In genomic region chr9:122156389-122157078, GRCm38 (mm10) we compare ENCODE assay signal across 8 mouse cellular contexts. TPM values are rescaled to one million over a fixed set of nuclear protein-coding genes. Genes with fewer than 3 reads are reported as not detected.
A peak's percentile ranks its signal among the peaks of the same experiment; 100 is the strongest.
DNase-seq lines count a peak whose midpoint lies in the region; ATAC-seq and TF ChIP-seq lines count a peak whose summit lies in the region.
"Had no signal": no experiment of that assay in that cellular context is flagged by ENCODE, and none has a peak within 500 bp of the region (broad histone marks: within the 10 kb centered on the region; RNA-seq: fewer than 3 reads in every experiment).

No protein-coding gene starts in this region.

- ATAC-seq in erythroid progenitor cell, adult 5-6 weeks (replicated peaks; ENCODE audit: low FRiP score, poor library complexity, severe bottlenecking) = no peak
- ATAC-seq: inflammation-experienced regulatory T-cells, adult 6 months had no signal

- DNase-seq in left cerebral cortex, adult 2 months (ENCODE audit: extremely low spot score in 1 of 2, low spot score in 2 of 2) = no peak
- no peak for DNase-seq in left cerebral cortex, postnatal 25 days (ENCODE audit: low spot score in 2 of 2)
- peak; percentile 16 for DNase-seq in CD4-positive helper T cell, adult 2 months (ENCODE audit: low read depth, low spot score)
- DNase-seq in induced T-regulatory cell, adult 2 months (ENCODE audit: low read depth) = peak; percentile 19
- no peak for DNase-seq in right cerebral cortex, adult 2 months (ENCODE audit: low spot score in 2 of 2)

- no peaks in the 10 kb centered on the region for H3K27me3 ChIP-seq in E14TG2a.4 (ENCODE audit: insufficient read depth, low read length)

- H3K36me3 ChIP-seq in E14TG2a.4 (ENCODE audit: insufficient read depth, low read length) = peaks cover 12% of the 10 kb centered on the region

- no peak overlapping the region for H3K4me3 ChIP-seq in left cerebral cortex, adult 2 months
- H3K4me3 ChIP-seq in E14TG2a.4 (replicated peaks; ENCODE audit: low read length) = no peak overlapping the region

- no peak overlapping the region; the same call in 1 of the 2 replicates for H3K27ac ChIP-seq in left cerebral cortex, adult 2 months

- intact Hi-C loops in left cerebral cortex, adult 2 months (cut with DNase I) = no loop called here
- intact Hi-C loops in left cerebral cortex, postnatal 25 days (cut with DNase I) = no loop called here

- no peaks in the 10 kb centered on the region for H3K4me1 ChIP-seq in E14TG2a.4 (replicated peaks; ENCODE audit: low read depth, low read length)

- H3K9me3 ChIP-seq in E14TG2a.4 (ENCODE audit: low read length) = peaks cover 10% of the 10 kb centered on the region

- peak; percentile 64 for TF ChIP-seq CTCF in left cerebral cortex, adult 2 months (IDR thresholded peaks at IDR 0.05)
- peak; percentile 58 for TF ChIP-seq CTCF in E14TG2a.4 (conservative IDR thresholded peaks at IDR 0.05; ENCODE audit: low read length)

RNA-seq across cellular contexts. Expression of gene Snrk, which starts 39.5 kb away (rescaled TPM):
- total RNA-seq in left cerebral cortex, adult 2 months (2021) = 100 to 1,000 TPM; 113 to 129 TPM
- total RNA-seq in left cerebral cortex, postnatal 25 days (2021) = 100 to 1,000 TPM; 116 to 117 TPM
- 6.1 and 9.2 TPM in 2 replicates for total RNA-seq in erythroid progenitor cell, adult 5-6 weeks (2015; ENCODE audit: low replicate concordance)
- total RNA-seq in erythroid progenitor cell, adult 5-6 weeks (2017; ENCODE audit: low replicate concordance) = 5.9 and 11.7 TPM in 2 replicates

Comparison
In these comparisons a context has a peak if more than half of its experiments do, and no peak if none do; other contexts are left out.
1. DNase-seq: peak in CD4-positive helper T cell, adult 2 months (single experiment) and induced T-regulatory cell, adult 2 months (single experiment); none in left cerebral cortex, adult 2 months (0 of 2), left cerebral cortex, postnatal 25 days (0 of 2) and right cerebral cortex, adult 2 months (0 of 2).
2. RNA of gene Snrk, which starts 39.5 kb away (total RNA-seq): 113 to 129 TPM in left cerebral cortex, adult 2 months and 116 to 117 TPM in left cerebral cortex, postnatal 25 days; 5.9 to 11.7 TPM in erythroid progenitor cell, adult 5-6 weeks; every median in the first group is over 4 times any median in the second.